Comparison of ENCODE assay signal across 10 mouse cellular contexts in the genomic region with DNA sequence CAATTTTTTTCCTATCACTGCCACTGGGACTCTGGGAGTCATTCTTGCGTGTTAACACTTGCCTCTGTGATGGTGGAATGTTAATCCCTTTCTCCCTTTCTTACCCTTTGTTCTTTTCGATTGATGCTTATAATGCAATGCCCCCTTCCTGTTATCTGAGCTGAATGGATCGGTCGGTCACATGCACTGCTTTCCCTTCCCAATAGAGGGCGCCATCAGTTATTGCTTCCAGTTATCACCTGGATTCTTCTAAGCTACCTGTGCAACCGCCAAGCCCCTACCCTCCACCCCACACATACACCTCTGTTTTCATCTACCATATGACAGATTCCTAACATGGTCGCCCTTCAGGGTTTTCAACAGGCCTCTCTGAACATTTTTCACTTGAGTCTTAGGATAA.
DNase-seq lines count a peak whose midpoint lies in the region; ATAC-seq and TF ChIP-seq lines count a peak whose summit lies in the region.
"Had no signal": no experiment of that assay in that cellular context is flagged by ENCODE, and none has a peak within 500 bp of the region (broad histone marks: within the 10 kb centered on the region; RNA-seq: fewer than 3 reads in every experiment).

No protein-coding gene starts in this region.

- H3K27ac ChIP-seq in kidney, postnatal 0 days: no peak overlapping the region
- H3K27ac ChIP-seq: embryonic facial prominence, embryonic 15.5 days; liver, embryonic 15.5 days had no signal

- ATAC-seq in kidney, postnatal 0 days (replicated peaks; ENCODE audit: low FRiP score, low read depth): no peak

- no peaks in the 10 kb centered on the region for H3K9me3 ChIP-seq in kidney, postnatal 0 days (replicated peaks; ENCODE audit: low read length)
- H3K9me3 ChIP-seq: embryonic facial prominence, embryonic 15.5 days; liver, embryonic 15.5 days had no signal

- no peak overlapping the region for H3K4me2 ChIP-seq in kidney, postnatal 0 days (ENCODE audit: low read length)
- H3K4me2 ChIP-seq: embryonic facial prominence, embryonic 15.5 days; liver, embryonic 15.5 days had no signal

- no peaks in the 10 kb centered on the region for H3K36me3 ChIP-seq in kidney, postnatal 0 days (ENCODE audit: insufficient read depth, low read length)
- H3K36me3 ChIP-seq: embryonic facial prominence, embryonic 15.5 days; liver, embryonic 15.5 days had no signal

- no peak overlapping the region for H3K4me3 ChIP-seq in kidney, postnatal 0 days (replicated peaks; ENCODE audit: low read depth, low read length)
- H3K4me3 ChIP-seq: embryonic facial prominence, embryonic 15.5 days; liver, embryonic 15.5 days had no signal

- 57% methylated on average over 7 of the region's 7 CpGs for WGBS in kidney, postnatal 0 days

- H3K9ac ChIP-seq in kidney, postnatal 0 days (ENCODE audit: low read depth, low read length): no peak overlapping the region
- H3K9ac ChIP-seq: embryonic facial prominence, embryonic 15.5 days; liver, embryonic 15.5 days had no signal

- H3K27me3 ChIP-seq in kidney, postnatal 0 days (ENCODE audit: insufficient read depth, low read length): no peaks in the 10 kb centered on the region
- H3K27me3 ChIP-seq: embryonic facial prominence, embryonic 15.5 days; liver, embryonic 15.5 days had no signal

- DNase-seq in kidney, postnatal 0 days (ENCODE audit: low spot score): no peak
- DNase-seq in kidney, adult 8-10 months: no peak
- DNase-seq in B cell, adult 2 months: peak; percentile 44 to 47
- peak; percentile 59 for DNase-seq in ES-CJ7 (ENCODE audit: low read depth, low spot score)
- peak; percentile 44 for DNase-seq in induced T-regulatory cell, adult 2 months (ENCODE audit: low read depth)
- DNase-seq in left cerebral cortex, adult 8-10 months (ENCODE audit: low spot score in 2 of 2): no peak
- no peak for DNase-seq in ovary, adult 18-20 months (ENCODE audit: low spot score)
- DNase-seq: gastrocnemius, postnatal 10 days had no signal

- H3K4me1 ChIP-seq in kidney, postnatal 0 days (replicated peaks; ENCODE audit: insufficient read depth, low read length): no peaks in the 10 kb centered on the region
- H3K4me1 ChIP-seq: embryonic facial prominence, embryonic 15.5 days; liver, embryonic 15.5 days had no signal

- TF ChIP-seq CTCF in kidney, postnatal 0 days (IDR thresholded peaks at IDR 0.05; ENCODE audit: low read depth): peak; percentile 52; the same call in 1 of the 2 replicates

Comparison
In these comparisons a context has a peak if more than half of its experiments do, and no peak if none do; other contexts are left out.
1. DNase-seq: peak in B cell, adult 2 months (2 of 2), ES-CJ7 (single experiment) and induced T-regulatory cell, adult 2 months (single experiment); none in kidney, postnatal 0 days (single experiment), kidney, adult 8-10 months (0 of 2), left cerebral cortex, adult 8-10 months (0 of 2) and ovary, adult 18-20 months (single experiment).